ENCODE assay signal across 10 mouse cellular contexts in the genomic region with DNA sequence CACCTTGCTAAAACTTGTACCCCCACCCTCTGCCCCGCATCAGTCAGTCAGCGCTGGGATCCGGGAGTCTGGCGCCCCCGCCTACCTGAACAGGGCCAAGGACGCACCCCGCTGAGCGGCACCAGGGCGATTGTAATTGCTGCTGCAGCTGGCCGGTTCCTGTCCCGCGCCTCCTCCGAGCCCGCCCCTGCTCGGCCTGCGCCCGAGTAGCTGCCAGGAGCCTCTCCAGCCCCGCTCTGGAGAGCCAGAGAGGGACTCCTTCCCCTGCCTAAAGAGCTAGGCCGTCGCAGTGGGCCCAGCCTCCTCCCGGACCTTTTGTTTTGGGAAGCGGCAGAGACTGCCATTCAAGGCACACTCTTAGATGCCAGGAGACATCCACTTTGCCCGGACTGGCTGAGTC. TPM values are rescaled to one million over a fixed set of nuclear protein-coding genes. Genes with fewer than 3 reads are reported as not detected.
DNase-seq lines count a peak whose midpoint lies in the region; ATAC-seq and TF ChIP-seq lines count a peak whose summit lies in the region.
"Had no signal": no experiment of that assay in that cellular context is flagged by ENCODE, and none has a peak within 500 bp of the region (broad histone marks: within the 10 kb centered on the region; RNA-seq: fewer than 3 reads in every experiment).

No protein-coding gene starts in this region.

- no peak for TF ChIP-seq EP300 in heart, postnatal 0 days (IDR thresholded peaks at IDR 0.05; ENCODE audit: low read depth)

- no peaks in the 10 kb centered on the region for H3K36me3 ChIP-seq in kidney, embryonic 14.5 days (ENCODE audit: control insufficient read depth, insufficient read depth, low read length)
- no peaks in the 10 kb centered on the region for H3K36me3 ChIP-seq in forebrain, embryonic 11.5 days (ENCODE audit: control insufficient read depth, insufficient read depth, low read length)
- H3K36me3 ChIP-seq in heart, postnatal 0 days (replicated peaks; ENCODE audit: control insufficient read depth, insufficient read depth, low read length): no peaks in the 10 kb centered on the region
- no peaks in the 10 kb centered on the region for H3K36me3 ChIP-seq in limb, embryonic 14.5 days (ENCODE audit: control insufficient read depth, insufficient read depth, low read length)
- H3K36me3 ChIP-seq in neural tube, embryonic 11.5 days (ENCODE audit: control insufficient read depth, insufficient read depth, low read length): no peaks in the 10 kb centered on the region

- no peak for TF ChIP-seq CTCF in heart, postnatal 0 days (IDR thresholded peaks at IDR 0.05; ENCODE audit: low read depth)

- 0 out of 2 replicates have a peak, but pooled peaks cover 6% of the 10 kb centered on the region for H3K4me1 ChIP-seq in kidney, embryonic 14.5 days (ENCODE audit: control insufficient read depth, insufficient read depth, low read length)
- H3K4me1 ChIP-seq in forebrain, embryonic 11.5 days (replicated peaks; ENCODE audit: control insufficient read depth, insufficient read depth, low read length): peaks cover 7% of the 10 kb centered on the region
- no peaks in the 10 kb centered on the region for H3K4me1 ChIP-seq in heart, postnatal 0 days (ENCODE audit: control insufficient read depth, insufficient read depth)
- peaks cover 8% of the 10 kb centered on the region; the same call in 1 of the 2 replicates for H3K4me1 ChIP-seq in limb, embryonic 14.5 days (ENCODE audit: control insufficient read depth, insufficient read depth, low read length)
- H3K4me1 ChIP-seq in neural tube, embryonic 11.5 days (ENCODE audit: control insufficient read depth, insufficient read depth, low read length): peaks cover 6% of the 10 kb centered on the region; the same call in 1 of the 2 replicates

- H3K4me3 ChIP-seq in kidney, embryonic 14.5 days (ENCODE audit: low read length): no peak overlapping the region
- peak overlapping the region; percentile 10; the same call in 1 of the 2 replicates for H3K4me3 ChIP-seq in forebrain, embryonic 11.5 days (ENCODE audit: low read depth, low read length)
- peak overlapping the region; percentile 11 for H3K4me3 ChIP-seq in heart, postnatal 0 days (ENCODE audit: low read depth, low read length)
- peak overlapping the region; percentile 18 for H3K4me3 ChIP-seq in limb, embryonic 14.5 days (replicated peaks; ENCODE audit: low read length)
- H3K4me3 ChIP-seq in neural tube, embryonic 11.5 days (ENCODE audit: low read depth, low read length): no peak overlapping the region

- H3K27me3 ChIP-seq in kidney, embryonic 14.5 days (ENCODE audit: control insufficient read depth, insufficient read depth, low read length): peaks cover 7% of the 10 kb centered on the region; the same call in 1 of the 2 replicates
- H3K27me3 ChIP-seq in forebrain, embryonic 11.5 days (ENCODE audit: control insufficient read depth, insufficient read depth, low read length): no peaks in the 10 kb centered on the region
- H3K27me3 ChIP-seq in heart, postnatal 0 days (ENCODE audit: control insufficient read depth, insufficient read depth, low read length): no peaks in the 10 kb centered on the region
- peaks cover 6% of the 10 kb centered on the region; the same call in 1 of the 2 replicates for H3K27me3 ChIP-seq in limb, embryonic 14.5 days (ENCODE audit: control insufficient read depth, insufficient read depth, low read length)
- H3K27me3 ChIP-seq in neural tube, embryonic 11.5 days (ENCODE audit: control insufficient read depth, insufficient read depth, low read length): peaks cover 10% of the 10 kb centered on the region; the same call in 1 of the 2 replicates

- 0 out of 2 replicates have a peak, but pooled peaks have one; percentile 9 for TF ChIP-seq POLR2A in limb, embryonic 14.5 days (IDR thresholded peaks at IDR 0.05; ENCODE audit: borderline replicate concordance, extremely low read depth, insufficient read depth, insufficient read length)

- H3K9ac ChIP-seq in kidney, embryonic 14.5 days (ENCODE audit: low read depth, low read length): no peak overlapping the region; the same call in 1 of the 2 replicates
- H3K9ac ChIP-seq in forebrain, embryonic 11.5 days (ENCODE audit: low read length): peak overlapping the region; percentile 60
- H3K9ac ChIP-seq in heart, postnatal 0 days (replicated peaks; ENCODE audit: low read depth, low read length): 0 out of 2 replicates have a peak overlapping the region, but pooled peaks have one; percentile 20
- peak overlapping the region; percentile 50 for H3K9ac ChIP-seq in limb, embryonic 14.5 days (ENCODE audit: low read depth, low read length, severe bottlenecking)
- H3K9ac ChIP-seq in neural tube, embryonic 11.5 days (ENCODE audit: low read length): peak overlapping the region; percentile 54

- WGBS in kidney, embryonic 14.5 days: 2% methylated on average over 23 of the region's 23 CpGs
- WGBS in forebrain, embryonic 11.5 days: 2% methylated on average over 23 of the region's 23 CpGs
- 10% methylated on average over 23 of the region's 23 CpGs for WGBS in heart, postnatal 0 days
- WGBS in limb, embryonic 14.5 days: 5% methylated on average over 23 of the region's 23 CpGs
- 3% methylated on average over 22 of the region's 23 CpGs for WGBS in neural tube, embryonic 11.5 days

- ATAC-seq in kidney, embryonic 14.5 days (ENCODE audit: low FRiP score, low TSS enrichment): peak; percentile 64
- no peak for ATAC-seq in forebrain, embryonic 11.5 days (replicated peaks; ENCODE audit: low FRiP score)
- peak; percentile 51; the same call in 1 of the 2 replicates for ATAC-seq in heart, postnatal 0 days (ENCODE audit: insufficient read depth, low read depth)
- ATAC-seq in limb, embryonic 14.5 days (ENCODE audit: low FRiP score, low read depth): no peak
- no peak for ATAC-seq in neural tube, embryonic 11.5 days (ENCODE audit: insufficient read depth, low FRiP score, low TSS enrichment)
- ATAC-seq in megakaryocyte progenitor cell, adult 5-6 weeks (replicated peaks; ENCODE audit: poor library complexity): no peak

- no peaks in the 10 kb centered on the region for H3K9me3 ChIP-seq in kidney, embryonic 14.5 days (ENCODE audit: control insufficient read depth, low read length)
- H3K9me3 ChIP-seq in forebrain, embryonic 11.5 days (ENCODE audit: control insufficient read depth, low read length): no peaks in the 10 kb centered on the region
- no peaks in the 10 kb centered on the region for H3K9me3 ChIP-seq in heart, postnatal 0 days (replicated peaks; ENCODE audit: control insufficient read depth, low read length)
- no peaks in the 10 kb centered on the region for H3K9me3 ChIP-seq in limb, embryonic 14.5 days (ENCODE audit: control insufficient read depth, low read length)
- H3K9me3 ChIP-seq in neural tube, embryonic 11.5 days (ENCODE audit: control insufficient read depth, low read length): no peaks in the 10 kb centered on the region

- H3K4me2 ChIP-seq in kidney, embryonic 14.5 days (replicated peaks; ENCODE audit: low read depth, low read length): peak overlapping the region; percentile 35
- peak overlapping the region; percentile 43 for H3K4me2 ChIP-seq in forebrain, embryonic 11.5 days (ENCODE audit: low read depth, low read length, severe bottlenecking)
- peak overlapping the region; percentile 44 for H3K4me2 ChIP-seq in heart, postnatal 0 days (ENCODE audit: low read depth, low read length)
- H3K4me2 ChIP-seq in limb, embryonic 14.5 days (replicated peaks; ENCODE audit: low read depth, low read length, severe bottlenecking): peak overlapping the region; percentile 39
- H3K4me2 ChIP-seq in neural tube, embryonic 11.5 days (ENCODE audit: low read depth): peak overlapping the region; percentile 31

- H3K27ac ChIP-seq in kidney, embryonic 14.5 days (ENCODE audit: low read depth, low read length): no peak overlapping the region
- no peak overlapping the region for H3K27ac ChIP-seq in forebrain, embryonic 11.5 days (ENCODE audit: low read depth, low read length)
- H3K27ac ChIP-seq in heart, postnatal 0 days (ENCODE audit: low read depth): no peak overlapping the region
- no peak overlapping the region for H3K27ac ChIP-seq in limb, embryonic 14.5 days (replicated peaks; ENCODE audit: low read depth, low read length)
- H3K27ac ChIP-seq in neural tube, embryonic 11.5 days (ENCODE audit: low read depth, low read length): no peak overlapping the region

- DNase-seq in kidney, adult 18-20 months: no peak
- peak; percentile 65 for DNase-seq in forebrain, embryonic 11.5 days (ENCODE audit: low spot score)
- DNase-seq in heart, postnatal 0 days (ENCODE audit: low spot score): no peak
- DNase-seq in limb, embryonic 14.5 days (ENCODE audit: low spot score): no peak
- peak; percentile 24 for DNase-seq in neural tube, embryonic 11.5 days (ENCODE audit: low spot score)
- DNase-seq in c-Kit-positive CD71-positive TER-119-positive erythroid progenitor cells, embryonic 14.5 days (ENCODE audit: low spot score): no peak

RNA-seq across cellular contexts. Expression of a gene that starts 19.1 kb away (rescaled TPM):
- polyA plus RNA-seq in kidney, embryonic 14.5 days (2014; fragmentation: Nextera tagmentation; extraction: Ambion mirVana): 0.40 and 0.50 TPM in 2 replicates
- 0.16 TPM in 1 of 2 replicates, not detected in the other for polyA plus RNA-seq in forebrain, embryonic 11.5 days (2014; fragmentation: Nextera tagmentation; extraction: Ambion mirVana)
- total RNA-seq in heart, postnatal 0 days (2014; rRNA removed; ENCODE audit: low replicate concordance): not detected in 2 replicates
- polyA plus RNA-seq in heart, postnatal 0 days (2015; fragmentation: Nextera tagmentation; extraction: Ambion mirVana): 0.25 and 0.40 TPM in 2 replicates
- polyA plus RNA-seq in limb, embryonic 14.5 days (2012; rRNA removed): 6.4 and 10.0 TPM in 2 replicates
- polyA plus RNA-seq in limb, embryonic 14.5 days (2014; fragmentation: Nextera tagmentation; extraction: Ambion mirVana): 0.72 and 1.5 TPM in 2 replicates
- 0.32 TPM in 1 of 2 replicates, not detected in the other for polyA plus RNA-seq in neural tube, embryonic 11.5 days (2014; fragmentation: Nextera tagmentation; extraction: Ambion mirVana)
- total RNA-seq in megakaryocyte progenitor cell, adult 5-6 weeks (2015): not detected in 2 replicates
- total RNA-seq in megakaryocyte progenitor cell, adult 5-6 weeks (2017): not detected in 2 replicates
- total RNA-seq: neutrophil, adult 5-6 weeks had no signal

RNA-seq across cellular contexts. Expression of a gene that starts 30.9 kb away (rescaled TPM):
- polyA plus RNA-seq in kidney, embryonic 14.5 days (2014; fragmentation: Nextera tagmentation; extraction: Ambion mirVana): 3.2 TPM in 2 replicates
- 3.1 and 4.3 TPM in 2 replicates for polyA plus RNA-seq in forebrain, embryonic 11.5 days (2014; fragmentation: Nextera tagmentation; extraction: Ambion mirVana)
- total RNA-seq in heart, postnatal 0 days (2014; rRNA removed; ENCODE audit: low replicate concordance): 3.6 and 9.1 TPM in 2 replicates
- polyA plus RNA-seq in heart, postnatal 0 days (2015; fragmentation: Nextera tagmentation; extraction: Ambion mirVana): 1.3 and 1.4 TPM in 2 replicates
- polyA plus RNA-seq in limb, embryonic 14.5 days (2012; rRNA removed): 3.2 and 3.9 TPM in 2 replicates
- 2.2 and 2.3 TPM in 2 replicates for polyA plus RNA-seq in limb, embryonic 14.5 days (2014; fragmentation: Nextera tagmentation; extraction: Ambion mirVana)
- 1.4 and 1.9 TPM in 2 replicates for polyA plus RNA-seq in neural tube, embryonic 11.5 days (2014; fragmentation: Nextera tagmentation; extraction: Ambion mirVana)
- 10.4 and 11.1 TPM in 2 replicates for total RNA-seq in megakaryocyte progenitor cell, adult 5-6 weeks (2015)
- total RNA-seq in megakaryocyte progenitor cell, adult 5-6 weeks (2017): 11.5 and 13.6 TPM in 2 replicates

RNA-seq across cellular contexts. Expression of a gene that starts 39.1 kb away (rescaled TPM):
- polyA plus RNA-seq in kidney, embryonic 14.5 days (2014; fragmentation: Nextera tagmentation; extraction: Ambion mirVana): 44.3 and 74.5 TPM in 2 replicates
- polyA plus RNA-seq in forebrain, embryonic 11.5 days (2014; fragmentation: Nextera tagmentation; extraction: Ambion mirVana): 80.7 and 82.0 TPM in 2 replicates
- total RNA-seq in heart, postnatal 0 days (2014; rRNA removed; ENCODE audit: low replicate concordance): 15.2 and 17.6 TPM in 2 replicates
- 15.8 and 16.1 TPM in 2 replicates for polyA plus RNA-seq in heart, postnatal 0 days (2015; fragmentation: Nextera tagmentation; extraction: Ambion mirVana)
- 70.8 and 78.1 TPM in 2 replicates for polyA plus RNA-seq in limb, embryonic 14.5 days (2012; rRNA removed)
- 55.8 and 57.4 TPM in 2 replicates for polyA plus RNA-seq in limb, embryonic 14.5 days (2014; fragmentation: Nextera tagmentation; extraction: Ambion mirVana)
- 61.3 and 66.4 TPM in 2 replicates for polyA plus RNA-seq in neural tube, embryonic 11.5 days (2014; fragmentation: Nextera tagmentation; extraction: Ambion mirVana)
- 31.7 and 40.1 TPM in 2 replicates for total RNA-seq in megakaryocyte progenitor cell, adult 5-6 weeks (2015)
- 28.9 and 30.4 TPM in 2 replicates for total RNA-seq in megakaryocyte progenitor cell, adult 5-6 weeks (2017)

RNA-seq across cellular contexts. Expression of a gene that starts 40.5 kb away (rescaled TPM):
- polyA plus RNA-seq in kidney, embryonic 14.5 days (2014; fragmentation: Nextera tagmentation; extraction: Ambion mirVana): 0.47 TPM in 1 of 2 replicates, not detected in the other
- 0.36 and 0.45 TPM in 2 replicates for polyA plus RNA-seq in forebrain, embryonic 11.5 days (2014; fragmentation: Nextera tagmentation; extraction: Ambion mirVana)
- not detected in 2 replicates for total RNA-seq in heart, postnatal 0 days (2014; rRNA removed; ENCODE audit: low replicate concordance)
- 0.22 TPM in 1 of 2 replicates, not detected in the other for polyA plus RNA-seq in heart, postnatal 0 days (2015; fragmentation: Nextera tagmentation; extraction: Ambion mirVana)
- polyA plus RNA-seq in limb, embryonic 14.5 days (2012; rRNA removed): not detected in 2 replicates
- polyA plus RNA-seq in limb, embryonic 14.5 days (2014; fragmentation: Nextera tagmentation; extraction: Ambion mirVana): 0.77 TPM in 1 of 2 replicates, not detected in the other
- not detected in 2 replicates for polyA plus RNA-seq in neural tube, embryonic 11.5 days (2014; fragmentation: Nextera tagmentation; extraction: Ambion mirVana)
- total RNA-seq in megakaryocyte progenitor cell, adult 5-6 weeks (2015): not detected in 2 replicates
- total RNA-seq in megakaryocyte progenitor cell, adult 5-6 weeks (2017): 0.37 and 0.47 TPM in 2 replicates
- total RNA-seq: CH12.LX; neutrophil, adult 5-6 weeks had no signal

RNA-seq across cellular contexts. Expression of a gene that starts 53.2 kb away (rescaled TPM):
- polyA plus RNA-seq in kidney, embryonic 14.5 days (2014; fragmentation: Nextera tagmentation; extraction: Ambion mirVana): 86.2 and 126 TPM in 2 replicates
- polyA plus RNA-seq in forebrain, embryonic 11.5 days (2014; fragmentation: Nextera tagmentation; extraction: Ambion mirVana): 95.9 and 105 TPM in 2 replicates
- total RNA-seq in heart, postnatal 0 days (2014; rRNA removed; ENCODE audit: low replicate concordance): 82.2 and 98.5 TPM in 2 replicates
- 163 and 173 TPM in 2 replicates for polyA plus RNA-seq in heart, postnatal 0 days (2015; fragmentation: Nextera tagmentation; extraction: Ambion mirVana)
- 179 and 225 TPM in 2 replicates for polyA plus RNA-seq in limb, embryonic 14.5 days (2012; rRNA removed)
- 73.3 and 74.1 TPM in 2 replicates for polyA plus RNA-seq in limb, embryonic 14.5 days (2014; fragmentation: Nextera tagmentation; extraction: Ambion mirVana)
- polyA plus RNA-seq in neural tube, embryonic 11.5 days (2014; fragmentation: Nextera tagmentation; extraction: Ambion mirVana): 77.0 and 81.1 TPM in 2 replicates
- total RNA-seq in megakaryocyte progenitor cell, adult 5-6 weeks (2015): 81.2 and 93.3 TPM in 2 replicates
- total RNA-seq in megakaryocyte progenitor cell, adult 5-6 weeks (2017): 102 and 136 TPM in 2 replicates

Comparison
In these comparisons a context has a peak if more than half of its experiments do, and no peak if none do; other contexts are left out.
1. ATAC-seq: peak in kidney, embryonic 14.5 days (single experiment) and heart, postnatal 0 days (single experiment); none in forebrain, embryonic 11.5 days (single experiment), limb, embryonic 14.5 days (single experiment), neural tube, embryonic 11.5 days (single experiment) and megakaryocyte progenitor cell, adult 5-6 weeks (single experiment).
2. H3K4me3 ChIP-seq: peak in forebrain, embryonic 11.5 days (single experiment), heart, postnatal 0 days (single experiment) and limb, embryonic 14.5 days (single experiment); none in kidney, embryonic 14.5 days (single experiment) and neural tube, embryonic 11.5 days (single experiment).
3. DNase-seq: peak in forebrain, embryonic 11.5 days (single experiment) and neural tube, embryonic 11.5 days (single experiment); none in kidney, adult 18-20 months (single experiment), heart, postnatal 0 days (single experiment), limb, embryonic 14.5 days (single experiment) and c-Kit-positive CD71-positive TER-119-positive erythroid progenitor cells, embryonic 14.5 days (single experiment).
4. Peak in every context shown above with its lines, with median percentiles within 50 percentile points of each other: H3K4me2 ChIP-seq.